Mouse (Mus musculus): Measurements from ENCODE around the gene Trap1a. TPM values are rescaled to one million over a fixed set of nuclear protein-coding genes. Genes with fewer than 3 reads are reported as not detected.

Trap1a gene
- polyA plus RNA-seq, 1 experiment from 2014 or later: not detected

- no peak for ATAC-seq (replicated peaks)
- Histone ChIP-seq H3K4me3 (no peak overlapping the region), H3K4me2 (no peak overlapping the region), H3K27ac (no peak overlapping the region), H3K4me1 (no peaks in the 10 kb centered on the region), H3K36me3 (replicated peaks) (no peaks in the 10 kb centered on the region), H3K27me3 (replicated peaks) (no peaks in the 10 kb centered on the region), H3K9me3 (no peaks in the 10 kb centered on the region), H3K9ac (no peak overlapping the region)
- 70% methylated on average over 18 of the region's 18 CpGs for WGBS
Measured at GRCm38 (mm10) chrX:139358361-139358760, 24.9 kb downstream of the Trap1a start.

- no peaks in the 10 kb centered on the region for H3K4me1 ChIP-seq
- H3K36me3 ChIP-seq (replicated peaks): no peaks in the 10 kb centered on the region
- no peak overlapping the region for H3K4me2 ChIP-seq
- 94% methylated on average over 3 of the region's 3 CpGs for WGBS
- no peak for ATAC-seq (replicated peaks)
- no peak overlapping the region for H3K4me3 ChIP-seq
- H3K9me3 ChIP-seq: no peaks in the 10 kb centered on the region
- H3K27ac ChIP-seq: no peak overlapping the region
- H3K9ac ChIP-seq: no peak overlapping the region
- no peaks in the 10 kb centered on the region for H3K27me3 ChIP-seq (replicated peaks)
Measured at GRCm38 (mm10) chrX:139366837-139367528, 33.5 kb downstream of the Trap1a start.

- Histone ChIP-seq H3K9me3 (no peaks in the 10 kb centered on the region), H3K36me3 (replicated peaks) (no peaks in the 10 kb centered on the region), H3K27me3 (replicated peaks) (no peaks in the 10 kb centered on the region), H3K27ac (no peak overlapping the region), H3K9ac (no peak overlapping the region), H3K4me1 (no peaks in the 10 kb centered on the region), H3K4me2 (no peak overlapping the region), H3K4me3 (no peak overlapping the region)
- no peak for ATAC-seq (replicated peaks)
Measured at GRCm38 (mm10) chrX:139367529-139367908, 34.0 kb downstream of the Trap1a start.

GRCm38 (mm10) chrX:139369122-139369521, 35.6 kb downstream of the Trap1a start:
- 59% methylated on average over 4 of the region's 4 CpGs for WGBS
- no peak for ATAC-seq (replicated peaks)
- Histone ChIP-seq H3K36me3 (replicated peaks) (no peaks in the 10 kb centered on the region), H3K4me1 (no peaks in the 10 kb centered on the region), H3K27ac (no peak overlapping the region), H3K4me2 (no peak overlapping the region), H3K4me3 (no peak overlapping the region), H3K9me3 (no peaks in the 10 kb centered on the region), H3K9ac (no peak overlapping the region), H3K27me3 (replicated peaks) (no peaks in the 10 kb centered on the region)

- H3K36me3 ChIP-seq (replicated peaks): no peaks in the 10 kb centered on the region
- ATAC-seq (replicated peaks): no peak
Measured at GRCm38 (mm10) chrX:139372665-139373064, 39.2 kb downstream of the Trap1a start.

More at GRCm38 (mm10) chrX:139372665-139373064, 39.2 kb downstream of the Trap1a start:
- Histone ChIP-seq H3K9ac (no peak overlapping the region), H3K4me1 (no peaks in the 10 kb centered on the region), H3K4me2 (no peak overlapping the region), H3K27me3 (replicated peaks) (no peaks in the 10 kb centered on the region), H3K4me3 (no peak overlapping the region), H3K9me3 (no peaks in the 10 kb centered on the region), H3K27ac (no peak overlapping the region)

Other genes with a start within 250 kb of the Trap1a start
- gene Serpina7, start 248.4 kb upstream of the Trap1a start, polyA plus RNA-seq (2015; fragmentation: Nextera tagmentation; extraction: Ambion mirVana): not detected in 2 replicates
- not detected in 2 replicates for gene 4930513O06Rik, start 247.4 kb upstream of the Trap1a start, polyA plus RNA-seq (2015; fragmentation: Nextera tagmentation; extraction: Ambion mirVana)
- not detected in 2 replicates for gene 4933428M09Rik, start 154.5 kb upstream of the Trap1a start, polyA plus RNA-seq (2015; fragmentation: Nextera tagmentation; extraction: Ambion mirVana)
- 8.4 and 8.6 TPM in 2 replicates for gene Mum1l1, start 123.6 kb upstream of the Trap1a start, polyA plus RNA-seq (2015; fragmentation: Nextera tagmentation; extraction: Ambion mirVana)
- 0.97 and 1.1 TPM in 2 replicates for gene D330045A20Rik, start 146.7 kb downstream of the Trap1a start, polyA plus RNA-seq (2015; fragmentation: Nextera tagmentation; extraction: Ambion mirVana)
- 5.3 and 5.6 TPM in 2 replicates for gene Rnf128, start 229.6 kb downstream of the Trap1a start, polyA plus RNA-seq (2015; fragmentation: Nextera tagmentation; extraction: Ambion mirVana)